Mouse (Mus musculus) embryo, embryonic 10.5 days (tissue): ENCODE results near the gene Gsdme.

ENCODE experiments used
- DNase-seq: peaks from one replicate; pipeline ENCODE4 v3.0.0-alpha.2; 2015; ENCODE audit warnings: low spot score

The Gsdme gene

DNA sequence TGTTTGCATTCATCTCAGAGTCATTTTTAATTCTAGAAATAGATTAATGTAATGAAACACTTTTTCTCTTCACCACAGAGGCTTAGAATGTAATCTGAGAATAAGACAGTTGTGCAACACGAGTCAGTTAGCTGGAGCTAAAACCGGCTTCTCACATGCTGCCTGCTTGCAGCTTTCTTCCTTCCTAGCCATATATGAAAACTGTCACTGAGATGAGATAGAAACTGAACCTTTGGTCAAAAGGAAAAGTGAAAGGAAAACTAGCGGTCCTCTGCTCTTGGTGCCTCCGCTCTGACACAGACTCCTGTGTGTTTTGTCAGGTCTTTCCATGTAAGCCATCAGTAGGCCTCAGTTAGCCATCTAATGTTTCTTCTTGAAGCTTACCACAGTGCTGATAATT, 75.7 kb downstream of the Gsdme start:
- no peak for DNase-seq

- DNase-seq, result no peak
These were observed 83.5 kb downstream of the Gsdme start for GRCm38 (mm10) chr6:50180189-50180588.

GRCm38 (mm10) chr6:50175736-50176135, 87.9 kb downstream of the Gsdme start:
- no peak for DNase-seq

GRCm38 (mm10) chr6:50169771-50170170, 93.9 kb downstream of the Gsdme start:
- DNase-seq, result no peak

- no peak for DNase-seq
These were observed 94.8 kb downstream of the Gsdme start for GRCm38 (mm10) chr6:50168821-50169220.

DNA sequence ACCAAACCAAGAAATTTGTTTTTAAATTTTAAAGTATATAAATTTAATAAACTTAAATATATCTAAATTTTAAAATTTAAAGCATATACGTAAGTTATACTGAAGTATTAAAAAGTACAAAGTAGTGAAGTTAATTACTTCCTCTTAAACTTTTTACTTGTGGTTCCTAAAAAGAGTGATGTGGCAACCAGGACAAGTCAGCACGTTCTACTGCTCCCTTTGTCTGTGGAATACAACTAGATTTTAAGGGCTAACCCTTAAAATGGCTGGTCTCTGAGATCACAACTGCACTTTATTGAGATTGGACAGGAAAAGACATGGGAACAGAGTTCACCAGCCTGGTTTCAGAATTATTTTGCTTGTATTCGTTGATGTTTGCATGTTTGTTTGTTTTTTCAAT, 100.6 kb downstream of the Gsdme start:
- DNase-seq, result no peak

DNA sequence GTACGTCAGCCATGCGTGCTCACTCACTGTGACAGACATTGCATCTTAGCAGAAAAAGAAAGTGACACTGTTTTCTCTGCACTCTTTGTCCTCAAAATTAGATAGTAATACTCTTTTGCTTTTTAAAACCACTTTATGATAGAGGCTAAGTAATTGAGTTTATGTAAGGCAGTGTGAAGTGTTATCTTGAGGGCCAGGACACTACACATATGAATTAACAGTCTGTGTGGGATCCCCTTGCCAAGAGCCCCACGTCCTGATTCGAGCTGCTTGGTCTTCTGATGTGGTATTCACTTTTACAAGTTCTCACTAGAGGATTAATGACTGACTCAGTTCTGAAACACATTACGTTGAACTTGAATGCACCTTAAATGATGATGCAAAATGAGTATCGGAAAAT, 103.8 kb downstream of the Gsdme start:
- no peak for DNase-seq

GRCm38 (mm10) chr6:50149378-50149777, 114.3 kb downstream of the Gsdme start:
- DNase-seq, result no peak

- no peak for DNase-seq
These were observed 117.5 kb downstream of the Gsdme start for GRCm38 (mm10) chr6:50146158-50146557.

DNA sequence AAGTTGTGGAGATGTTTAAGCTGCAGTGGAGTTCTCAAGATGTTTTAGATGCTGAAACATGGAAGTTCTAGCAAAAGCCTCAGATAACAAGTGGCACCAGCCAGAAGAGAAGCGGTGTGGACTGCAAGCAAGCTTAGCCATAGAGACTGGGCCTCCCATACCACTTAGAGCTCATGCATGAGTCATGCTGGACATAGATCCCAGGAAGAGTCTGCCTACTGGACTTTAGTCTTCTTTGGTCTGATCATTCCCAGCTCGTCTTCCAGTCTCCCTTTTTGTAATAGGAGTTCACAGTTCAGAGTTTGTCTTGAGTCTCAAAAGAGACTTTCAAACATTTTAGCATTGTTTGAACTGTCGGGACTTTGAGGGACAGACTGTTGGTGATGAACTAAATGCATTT, 124.1 kb downstream of the Gsdme start:
- no peak for DNase-seq
